Mouse (Mus musculus): ENCODE data around the gene Hoxb4. TPM values are rescaled to one million over a fixed set of nuclear protein-coding genes. Genes with fewer than 3 reads are reported as not detected.

Hoxb4 gene
- polyA plus RNA-seq, 1 experiment from 2014 or later = not detected

- Histone ChIP-seq H3K36me3 (ENCODE audit: control insufficient read depth, insufficient read depth, low read length) (no peaks in the 10 kb centered on the region), H3K4me1 (ENCODE audit: control insufficient read depth, insufficient read depth, low read length) (no peaks in the 10 kb centered on the region), H3K4me3 (ENCODE audit: low read depth, low read length) (no peak overlapping the region), H3K27me3 (ENCODE audit: control insufficient read depth, insufficient read depth, low read depth, low read length) (peaks cover 93% of the 10 kb centered on the region), H3K4me2 (ENCODE audit: low read length) (no peak overlapping the region), H3K27ac (ENCODE audit: low read length) (no peak overlapping the region), H3K9ac (ENCODE audit: low read depth, low read length) (no peak overlapping the region), H3K9me3 (replicated peaks; ENCODE audit: control insufficient read depth, low read length, poor library complexity, severe bottlenecking) (no peaks in the 10 kb centered on the region)
- ATAC-seq = no peak
- WGBS = 0% methylated on average over 2 of the region's 2 CpGs
Measured at GRCm38 (mm10) chr11:96336597-96336996, 18.5 kb downstream of the Hoxb4 start.

- H3K36me3 ChIP-seq (ENCODE audit: control insufficient read depth, insufficient read depth, low read length) = no peaks in the 10 kb centered on the region
- H3K27ac ChIP-seq (ENCODE audit: low read length) = no peak overlapping the region
- H3K4me2 ChIP-seq (ENCODE audit: low read length) = no peak overlapping the region
- no peak overlapping the region for H3K9ac ChIP-seq (ENCODE audit: low read depth, low read length)
- H3K4me1 ChIP-seq (ENCODE audit: control insufficient read depth, insufficient read depth, low read length) = no peaks in the 10 kb centered on the region
- no peaks in the 10 kb centered on the region for H3K9me3 ChIP-seq (replicated peaks; ENCODE audit: control insufficient read depth, low read length, poor library complexity, severe bottlenecking)
- no peak for ATAC-seq
- H3K4me3 ChIP-seq (ENCODE audit: low read depth, low read length) = no peak overlapping the region
- peaks cover 92% of the 10 kb centered on the region for H3K27me3 ChIP-seq (ENCODE audit: control insufficient read depth, insufficient read depth, low read depth, low read length)
- WGBS = 0% methylated on average over 6 of the region's 6 CpGs
Measured at GRCm38 (mm10) chr11:96337026-96337425, 19.0 kb downstream of the Hoxb4 start.

GRCm38 (mm10) chr11:96338957-96339855 lies 21.1 kb downstream of the Hoxb4 start:
- H3K36me3 ChIP-seq (ENCODE audit: control insufficient read depth, insufficient read depth, low read length) = no peaks in the 10 kb centered on the region
- no peak for ATAC-seq
- H3K9me3 ChIP-seq (replicated peaks; ENCODE audit: control insufficient read depth, low read length, poor library complexity, severe bottlenecking) = no peaks in the 10 kb centered on the region
- WGBS = 12% methylated on average over 7 of the region's 7 CpGs
- H3K4me3 ChIP-seq (ENCODE audit: low read depth, low read length) = no peak overlapping the region
- no peak overlapping the region for H3K4me2 ChIP-seq (ENCODE audit: low read length)
- no peaks in the 10 kb centered on the region for H3K4me1 ChIP-seq (ENCODE audit: control insufficient read depth, insufficient read depth, low read length)
- H3K27me3 ChIP-seq (ENCODE audit: control insufficient read depth, insufficient read depth, low read depth, low read length) = peaks cover 90% of the 10 kb centered on the region
- no peak overlapping the region for H3K9ac ChIP-seq (ENCODE audit: low read depth, low read length)
- H3K27ac ChIP-seq (ENCODE audit: low read length) = no peak overlapping the region

GRCm38 (mm10) chr11:96340698-96341365 lies 22.8 kb downstream of the Hoxb4 start:
- no peak overlapping the region for H3K4me3 ChIP-seq (ENCODE audit: low read depth, low read length)
- no peaks in the 10 kb centered on the region for H3K9me3 ChIP-seq (replicated peaks; ENCODE audit: control insufficient read depth, low read length, poor library complexity, severe bottlenecking)
- no peak overlapping the region for H3K9ac ChIP-seq (ENCODE audit: low read depth, low read length)
- H3K4me2 ChIP-seq (ENCODE audit: low read length) = no peak overlapping the region
- no peak overlapping the region for H3K27ac ChIP-seq (ENCODE audit: low read length)
- peaks cover 3% of the 10 kb centered on the region for H3K4me1 ChIP-seq (ENCODE audit: control insufficient read depth, insufficient read depth, low read length)
- H3K36me3 ChIP-seq (ENCODE audit: control insufficient read depth, insufficient read depth, low read length) = no peaks in the 10 kb centered on the region
- ATAC-seq = no peak
- WGBS = under 1% methylated on average over 35 of the region's 36 CpGs
- H3K27me3 ChIP-seq (ENCODE audit: control insufficient read depth, insufficient read depth, low read depth, low read length) = peaks cover 89% of the 10 kb centered on the region

- under 1% methylated on average over 40 of the region's 40 CpGs for WGBS
- Histone ChIP-seq H3K36me3 (ENCODE audit: control insufficient read depth, insufficient read depth, low read length) (no peaks in the 10 kb centered on the region), H3K9me3 (replicated peaks; ENCODE audit: control insufficient read depth, low read length, poor library complexity, severe bottlenecking) (0 out of 2 replicates have a peak, but pooled peaks cover 2% of the 10 kb centered on the region), H3K27ac (ENCODE audit: low read length) (no peak overlapping the region), H3K9ac (ENCODE audit: low read depth, low read length) (no peak overlapping the region), H3K27me3 (ENCODE audit: control insufficient read depth, insufficient read depth, low read depth, low read length) (peaks cover 89% of the 10 kb centered on the region), H3K4me2 (ENCODE audit: low read length) (no peak overlapping the region), H3K4me3 (ENCODE audit: low read depth, low read length) (no peak overlapping the region), H3K4me1 (ENCODE audit: control insufficient read depth, insufficient read depth, low read length) (peaks cover 3% of the 10 kb centered on the region)
- no peak for ATAC-seq
Measured at GRCm38 (mm10) chr11:96341701-96342575, 23.9 kb downstream of the Hoxb4 start.

GRCm38 (mm10) chr11:96342576-96342930 lies 24.5 kb downstream of the Hoxb4 start:
- ATAC-seq = no peak
- Histone ChIP-seq H3K9ac (ENCODE audit: low read depth, low read length) (no peak overlapping the region), H3K4me1 (ENCODE audit: control insufficient read depth, insufficient read depth, low read length) (peaks cover 3% of the 10 kb centered on the region), H3K27me3 (ENCODE audit: control insufficient read depth, insufficient read depth, low read depth, low read length) (peaks cover 86% of the 10 kb centered on the region), H3K36me3 (ENCODE audit: control insufficient read depth, insufficient read depth, low read length) (no peaks in the 10 kb centered on the region), H3K4me2 (ENCODE audit: low read length) (no peak overlapping the region), H3K27ac (ENCODE audit: low read length) (no peak overlapping the region), H3K4me3 (ENCODE audit: low read depth, low read length) (no peak overlapping the region), H3K9me3 (replicated peaks; ENCODE audit: control insufficient read depth, low read length, poor library complexity, severe bottlenecking) (0 out of 2 replicates have a peak, but pooled peaks cover 2% of the 10 kb centered on the region)
- 3% methylated on average over 4 of the region's 4 CpGs for WGBS

- peaks cover 3% of the 10 kb centered on the region for H3K4me1 ChIP-seq (ENCODE audit: control insufficient read depth, insufficient read depth, low read length)
- no peak overlapping the region for H3K27ac ChIP-seq (ENCODE audit: low read length)
Measured at GRCm38 (mm10) chr11:96343206-96343745, 25.2 kb downstream of the Hoxb4 start.

GRCm38 (mm10) chr11:96344061-96344877 lies 26.2 kb downstream of the Hoxb4 start:
- Histone ChIP-seq H3K4me2 (ENCODE audit: low read length) (no peak overlapping the region), H3K27me3 (ENCODE audit: control insufficient read depth, insufficient read depth, low read depth, low read length) (peaks cover 85% of the 10 kb centered on the region), H3K9ac (ENCODE audit: low read depth, low read length) (no peak overlapping the region), H3K4me3 (ENCODE audit: low read depth, low read length) (no peak overlapping the region), H3K9me3 (replicated peaks; ENCODE audit: control insufficient read depth, low read length, poor library complexity, severe bottlenecking) (0 out of 2 replicates have a peak, but pooled peaks cover 2% of the 10 kb centered on the region), H3K4me1 (ENCODE audit: control insufficient read depth, insufficient read depth, low read length) (peaks cover 3% of the 10 kb centered on the region), H3K36me3 (ENCODE audit: control insufficient read depth, insufficient read depth, low read length) (no peaks in the 10 kb centered on the region), H3K27ac (ENCODE audit: low read length) (no peak overlapping the region)
- ATAC-seq = no peak
- WGBS = 2% methylated on average over 39 of the region's 40 CpGs

More at GRCm38 (mm10) chr11:96343206-96343745, 25.2 kb downstream of the Hoxb4 start:
- Histone ChIP-seq H3K9ac (ENCODE audit: low read depth, low read length) (no peak overlapping the region), H3K27me3 (ENCODE audit: control insufficient read depth, insufficient read depth, low read depth, low read length) (peaks cover 85% of the 10 kb centered on the region), H3K4me2 (ENCODE audit: low read length) (no peak overlapping the region), H3K4me3 (ENCODE audit: low read depth, low read length) (no peak overlapping the region), H3K9me3 (replicated peaks; ENCODE audit: control insufficient read depth, low read length, poor library complexity, severe bottlenecking) (0 out of 2 replicates have a peak, but pooled peaks cover 2% of the 10 kb centered on the region), H3K36me3 (ENCODE audit: control insufficient read depth, insufficient read depth, low read length) (no peaks in the 10 kb centered on the region)
- no peak for ATAC-seq
- 0% methylated on average over 2 of the region's 2 CpGs for WGBS

Measured in midbrain, embryonic 16.5 days (tissue).